Comparison of ENCODE assay signal across 19 mouse cellular contexts in genomic region chr5:121389691-121390090, GRCm38 (mm10). TPM values are rescaled to one million over a fixed set of nuclear protein-coding genes. Genes with fewer than 3 reads are reported as not detected.
DNase-seq lines count a peak whose midpoint lies in the region; ATAC-seq and TF ChIP-seq lines count a peak whose summit lies in the region.
"Had no signal": no experiment of that assay in that cellular context is flagged by ENCODE, and none has a peak within 500 bp of the region (broad histone marks: within the 10 kb centered on the region; RNA-seq: fewer than 3 reads in every experiment).

No protein-coding gene starts in this region.

- TF ChIP-seq CTCF in liver, adult 2 months (IDR thresholded peaks at IDR 0.05; ENCODE audit: low read depth, low read length) = no peak
- TF ChIP-seq CTCF in MEL (IDR thresholded peaks at IDR 0.05 in 2 of 3, conservative IDR thresholded peaks at IDR 0.05 in 1 of 3; ENCODE audit: control insufficient read depth in 1 of 3, insufficient read depth in 1 of 3, low read depth in 2 of 3, low read length in 3 of 3, poor library complexity in 1 of 3, severe bottlenecking in 1 of 3) = no peak
- no peak for TF ChIP-seq CTCF in small intestine, adult 2 months (IDR thresholded peaks at IDR 0.05; ENCODE audit: extremely low read depth, insufficient read length, insufficient replicate concordance, low read depth, low read length)

- peaks cover 11% of the 10 kb centered on the region for H3K4me1 ChIP-seq in forebrain, embryonic 12.5 days
- H3K4me1 ChIP-seq in forebrain, embryonic 10.5 days = peaks cover 22% of the 10 kb centered on the region
- H3K4me1 ChIP-seq in liver, adult 2 months (ENCODE audit: control insufficient read depth, insufficient read depth, low read length) = peaks cover 6% of the 10 kb centered on the region
- H3K4me1 ChIP-seq in liver, embryonic 11.5 days (replicated peaks; ENCODE audit: control insufficient read depth, insufficient read depth, low read length) = peaks cover 3% of the 10 kb centered on the region
- H3K4me1 ChIP-seq in MEL (ENCODE audit: control insufficient read depth in 1 of 2, insufficient read depth in 2 of 2, low read length in 2 of 2) = peaks cover 2 to 19% of the 10 kb centered on the region in 2 experiments; a peak in 3 of 4 replicates
- H3K4me1 ChIP-seq in small intestine, adult 2 months (ENCODE audit: control insufficient read depth, insufficient read depth, insufficient read length, low read length) = no peaks in the 10 kb centered on the region

- 0 out of 2 replicates have a peak overlapping the region, but pooled peaks have one; percentile 7 for H3K9ac ChIP-seq in forebrain, embryonic 12.5 days
- H3K9ac ChIP-seq in liver, adult 2 months (ENCODE audit: low read depth, low read length) = no peak overlapping the region
- H3K9ac ChIP-seq in liver, embryonic 11.5 days (ENCODE audit: low read depth, low read length) = no peak overlapping the region
- H3K9ac ChIP-seq in MEL (ENCODE audit: control insufficient read depth, low read depth, low read length, poor library complexity, severe bottlenecking) = no peak overlapping the region
- H3K9ac ChIP-seq: kidney, embryonic 15.5 days; liver, embryonic 13.5 days; lung, embryonic 14.5 days; neural tube, embryonic 15.5 days had no signal

- H3K9me3 ChIP-seq in forebrain, embryonic 12.5 days = no peaks in the 10 kb centered on the region
- no peaks in the 10 kb centered on the region; the same call in 1 of the 2 replicates for H3K9me3 ChIP-seq in forebrain, embryonic 10.5 days
- H3K9me3 ChIP-seq in liver, embryonic 11.5 days (ENCODE audit: control insufficient read depth, low read length) = no peaks in the 10 kb centered on the region; the same call in 1 of the 2 replicates
- no peaks in the 10 kb centered on the region for H3K9me3 ChIP-seq in MEL (replicated peaks; ENCODE audit: insufficient read depth, low read length)
- H3K9me3 ChIP-seq: G1E; kidney, embryonic 15.5 days; neural tube, embryonic 15.5 days had no signal

- H3K36me3 ChIP-seq in forebrain, embryonic 12.5 days (replicated peaks) = no peaks in the 10 kb centered on the region
- no peaks in the 10 kb centered on the region for H3K36me3 ChIP-seq in forebrain, embryonic 10.5 days (replicated peaks)
- H3K36me3 ChIP-seq in liver, adult 2 months (ENCODE audit: control insufficient read depth, insufficient read depth, low read length) = no peaks in the 10 kb centered on the region
- H3K36me3 ChIP-seq in liver, embryonic 11.5 days (ENCODE audit: control insufficient read depth, insufficient read depth, low read length) = no peaks in the 10 kb centered on the region
- peaks cover 0 to 12% of the 10 kb centered on the region in 2 experiments; a peak in 2 of 4 replicates for H3K36me3 ChIP-seq in MEL (ENCODE audit: control insufficient read depth in 1 of 2, insufficient read depth in 2 of 2, low read length in 2 of 2)
- no peaks in the 10 kb centered on the region for H3K36me3 ChIP-seq in small intestine, adult 2 months (ENCODE audit: control insufficient read depth, insufficient read depth, low read length)
- H3K36me3 ChIP-seq: G1E; kidney, embryonic 15.5 days; liver, embryonic 13.5 days; neural tube, embryonic 15.5 days had no signal

- no peak for TF ChIP-seq EP300 in MEL (IDR thresholded peaks at IDR 0.05; ENCODE audit: low read depth in 1 of 2, low read length in 2 of 2)

- no peaks in the 10 kb centered on the region for H3K79me2 ChIP-seq in liver, adult 2 months (ENCODE audit: control insufficient read depth, insufficient read depth, low read length)
- peaks cover 3% of the 10 kb centered on the region; the same call in 1 of the 2 replicates for H3K79me2 ChIP-seq in MEL (ENCODE audit: control insufficient read depth, insufficient read depth, low read length, poor library complexity)

- TF ChIP-seq POLR2A in liver, adult 2 months (IDR thresholded peaks at IDR 0.05; ENCODE audit: extremely low read depth, insufficient read depth, low read length) = no peak
- TF ChIP-seq POLR2A in MEL (IDR thresholded peaks at IDR 0.05; ENCODE audit: control insufficient read depth in 1 of 2, insufficient read depth in 1 of 2, low read depth in 1 of 2, low read length in 2 of 2, poor library complexity in 1 of 2) = no peak
- no peak for TF ChIP-seq POLR2A in small intestine, adult 2 months (IDR thresholded peaks at IDR 0.05; ENCODE audit: low read depth, low read length)

- H3K4me3 ChIP-seq in forebrain, embryonic 12.5 days (replicated peaks) = no peak overlapping the region
- no peak overlapping the region for H3K4me3 ChIP-seq in forebrain, embryonic 10.5 days
- no peak overlapping the region for H3K4me3 ChIP-seq in liver, adult 2 months (ENCODE audit: insufficient read depth, low read depth, low read length)
- H3K4me3 ChIP-seq in liver, embryonic 11.5 days (ENCODE audit: low read depth, low read length) = no peak overlapping the region
- no peak overlapping the region for H3K4me3 ChIP-seq in MEL (ENCODE audit: control insufficient read depth in 1 of 2, insufficient read depth in 1 of 2, low read depth in 2 of 2, low read length in 2 of 2)
- H3K4me3 ChIP-seq in small intestine, adult 2 months (ENCODE audit: low read depth, low read length) = no peak overlapping the region
- H3K4me3 ChIP-seq: kidney, embryonic 15.5 days; liver, embryonic 13.5 days; neural tube, embryonic 15.5 days had no signal

- H3K27me3 ChIP-seq in forebrain, embryonic 12.5 days = peaks cover 16% of the 10 kb centered on the region
- H3K27me3 ChIP-seq in forebrain, embryonic 10.5 days (ENCODE audit: poor library complexity, severe bottlenecking) = peaks cover 19% of the 10 kb centered on the region
- H3K27me3 ChIP-seq in liver, adult 2 months (ENCODE audit: control insufficient read depth, insufficient read depth, low read length) = no peaks in the 10 kb centered on the region
- H3K27me3 ChIP-seq in liver, embryonic 11.5 days (replicated peaks; ENCODE audit: control insufficient read depth, insufficient read depth, low read length) = no peaks in the 10 kb centered on the region
- no peaks in the 10 kb centered on the region for H3K27me3 ChIP-seq in MEL (ENCODE audit: control insufficient read depth in 1 of 2, insufficient read depth in 2 of 2, low read length in 2 of 2)
- H3K27me3 ChIP-seq in small intestine, adult 2 months (ENCODE audit: control insufficient read depth, insufficient read depth, low read length) = no peaks in the 10 kb centered on the region
- H3K27me3 ChIP-seq: liver, embryonic 13.5 days; neural tube, embryonic 15.5 days had no signal

- no peak for ATAC-seq in forebrain, embryonic 12.5 days (ENCODE audit: low FRiP score)
- no peak for ATAC-seq in liver, embryonic 11.5 days (replicated peaks; ENCODE audit: low FRiP score)
- ATAC-seq: CD4-positive, CD25-positive, alpha-beta regulatory T cell, adult 4 months had no signal

- no peak overlapping the region for H3K27ac ChIP-seq in forebrain, embryonic 12.5 days
- no peak overlapping the region for H3K27ac ChIP-seq in forebrain, embryonic 10.5 days
- H3K27ac ChIP-seq in liver, adult 2 months (replicated peaks; ENCODE audit: insufficient read depth, low read depth, low read length) = 0 out of 2 replicates have a peak overlapping the region, but pooled peaks have one; percentile 33
- no peak overlapping the region for H3K27ac ChIP-seq in liver, embryonic 11.5 days (ENCODE audit: low read depth, low read length)
- no peak overlapping the region for H3K27ac ChIP-seq in MEL (ENCODE audit: control insufficient read depth, low read depth, low read length)
- peak overlapping the region; percentile 18; the same call in 1 of the 2 replicates for H3K27ac ChIP-seq in small intestine, adult 2 months (ENCODE audit: insufficient read depth, low read depth, low read length)
- H3K27ac ChIP-seq: kidney, embryonic 15.5 days; liver, embryonic 13.5 days; neural tube, embryonic 15.5 days had no signal

- no peak overlapping the region for H3K4me2 ChIP-seq in forebrain, embryonic 12.5 days
- no peak overlapping the region for H3K4me2 ChIP-seq in liver, embryonic 11.5 days
- H3K4me2 ChIP-seq: heart, embryonic 11.5 days; kidney, embryonic 15.5 days; liver, embryonic 13.5 days; lung, embryonic 14.5 days; neural tube, embryonic 15.5 days had no signal

- TF ChIP-seq RAD21 in MEL (IDR thresholded peaks at IDR 0.05; ENCODE audit: low read depth, low read length) = no peak; the same call in 1 of the 2 replicates

- no peak for DNase-seq in forebrain, embryonic 10.5 days (ENCODE audit: extremely low spot score, low spot score)
- no peak for DNase-seq in liver, adult 2 months (ENCODE audit: extremely low read depth, low read depth, low spot score)
- DNase-seq in liver, embryonic 11.5 days (ENCODE audit: low spot score) = no peak
- DNase-seq in MEL (ENCODE audit: low read depth, low spot score) = no peak
- no peak for DNase-seq in kidney, postnatal 25 days
- DNase-seq in cerebellum, adult 9-10 months = no peak
- DNase-seq: cerebellum, adult 11-12 months; cerebellum, postnatal 14 days; kidney, adult 11 months; liver, embryonic 13.5 days; lung, embryonic 14.5 days; right cerebral cortex, postnatal 4 days had no signal

TF ChIP-seq in MEL, 35 proteins besides CTCF, POLR2A, EP300 and RAD21 (continues in another document):
- TF ChIP-seq USF1 (IDR thresholded peaks at IDR 0.05; ENCODE audit: low read depth, low read length) (no peak), ZC3H11A (IDR thresholded peaks at IDR 0.05; ENCODE audit: low read depth, low read length) (0 out of 2 replicates have a peak, but pooled peaks have one; percentile 11)

RNA-seq across cellular contexts. Expression of gene Trafd1, which starts 4.3 kb away (rescaled TPM):
- polyA plus RNA-seq in forebrain, embryonic 12.5 days (2016; fragmentation: Nextera tagmentation; extraction: Ambion mirVana) = 103 and 109 TPM in 2 replicates
- 59.8 and 62.2 TPM in 2 replicates for polyA plus RNA-seq in forebrain, embryonic 10.5 days (2016; fragmentation: Nextera tagmentation; extraction: Ambion mirVana)
- total RNA-seq in liver, adult 2 months (2014; rRNA removed) = 49.5 and 53.7 TPM in 2 replicates
- 53.2 and 67.0 TPM in 2 replicates for polyA plus RNA-seq in liver, adult 2 months (2012; rRNA removed)
- polyA plus RNA-seq in liver, embryonic 11.5 days (2014; fragmentation: Nextera tagmentation; extraction: Ambion mirVana) = 36.7 and 38.6 TPM in 2 replicates
- 12.9 and 15.4 TPM in 2 replicates for total RNA-seq in MEL (2012; rRNA removed)
- 10 to 100 TPM in 1 of 2 experiments, not detected in 1; 21.4 TPM for polyA plus RNA-seq in MEL (2012; ENCODE audit: insufficient read depth in 1 of 2, insufficient read length in 2 of 2, low read depth in 1 of 2, low replicate concordance in 2 of 2, missing spikeins in 1 of 2)
- 39.1 and 108 TPM in 2 replicates for polyA plus RNA-seq in small intestine, adult 2 months (2012; rRNA removed)

RNA-seq across cellular contexts. Expression of gene Naa25, which starts 8.0 kb away (rescaled TPM):
- 49.3 and 51.4 TPM in 2 replicates for polyA plus RNA-seq in forebrain, embryonic 12.5 days (2016; fragmentation: Nextera tagmentation; extraction: Ambion mirVana)
- 59.9 and 61.5 TPM in 2 replicates for polyA plus RNA-seq in forebrain, embryonic 10.5 days (2016; fragmentation: Nextera tagmentation; extraction: Ambion mirVana)
- total RNA-seq in liver, adult 2 months (2014; rRNA removed) = 8.6 and 8.9 TPM in 2 replicates
- polyA plus RNA-seq in liver, adult 2 months (2012; rRNA removed) = 5.8 and 7.6 TPM in 2 replicates
- 59.5 and 64.2 TPM in 2 replicates for polyA plus RNA-seq in liver, embryonic 11.5 days (2014; fragmentation: Nextera tagmentation; extraction: Ambion mirVana)
- total RNA-seq in MEL (2012; rRNA removed) = 53.0 and 56.4 TPM in 2 replicates
- 10 to 100 TPM in 1 of 2 experiments, not detected in 1; 59.6 TPM for polyA plus RNA-seq in MEL (2012; ENCODE audit: insufficient read depth in 1 of 2, insufficient read length in 2 of 2, low read depth in 1 of 2, low replicate concordance in 2 of 2, missing spikeins in 1 of 2)
- 1.7 and 3.2 TPM in 2 replicates for polyA plus RNA-seq in small intestine, adult 2 months (2012; rRNA removed)

Comparison
In these comparisons a context has a peak if more than half of its experiments do, and no peak if none do; other contexts are left out.
1. H3K27ac ChIP-seq: peak in liver, adult 2 months (single experiment) and small intestine, adult 2 months (single experiment); none in forebrain, embryonic 12.5 days (single experiment), forebrain, embryonic 10.5 days (single experiment), liver, embryonic 11.5 days (single experiment) and MEL (single experiment).